Mouse (Mus musculus) kidney, embryonic 15.5 days (tissue): ENCODE measurements at regions not wholly inside any gene's neighbourhood (a gene's known extent, or its start where the extent isn't known, plus 50 kb on each side); places are given as distances from the start of the nearest gene placed in this dataset.

Experiments used
- ATAC-seq: fragments of 200-750 bp; cut with Nextera tagmentation; replicated peaks from 2 replicates; pipeline ENCODE4 v1.8.0; 2017; ENCODE audit warnings: moderate TSS enrichment; ENCODE audit not compliant: low FRiP score
- H3K27ac ChIP-seq: fragments of 300-500 bp; sonication (generic); 2 replicates; pipeline ENCODE4 v1.5.1; 2015; ENCODE audit warnings: mild to moderate bottlenecking, inconsistent platforms
- H3K27me3 ChIP-seq: fragments of 300-500 bp; sonication (generic); 2 replicates; pipeline ENCODE4 v1.6.1; 2015; ENCODE audit warnings: inconsistent platforms
- H3K36me3 ChIP-seq: fragments of 300-500 bp; sonication (generic); 2 replicates; pipeline ENCODE4 v1.6.1; 2015; ENCODE audit warnings: inconsistent platforms
- H3K4me1 ChIP-seq: fragments of 300-500 bp; sonication (generic); 2 replicates; pipeline ENCODE4 v1.6.1; 2015; ENCODE audit warnings: inconsistent platforms
- H3K4me2 ChIP-seq: fragments of 300-500 bp; sonication (generic); 2 replicates; pipeline ENCODE4 v1.6.1; 2015; ENCODE audit warnings: moderate library complexity, mild to moderate bottlenecking, inconsistent platforms
- H3K4me3 ChIP-seq: fragments of 300-500 bp; sonication (generic); replicated peaks from 2 replicates; pipeline ENCODE4 v1.5.1; 2015; ENCODE audit warnings: mild to moderate bottlenecking, inconsistent platforms
- H3K9ac ChIP-seq: fragments of 300-500 bp; sonication (generic); 2 replicates; pipeline ENCODE4 v1.6.1; 2015; ENCODE audit warnings: mild to moderate bottlenecking, inconsistent platforms
- H3K9me3 ChIP-seq: fragments of 300-500 bp; sonication (generic); replicated peaks from 2 replicates; pipeline ENCODE4 v1.6.1; 2016; ENCODE audit warnings: inconsistent platforms
- WGBS: fragments of 180-500 bp; shearing (Covaris S2); methylation state at CpG from one replicate; pipeline ENCODE4 v1.1.7; 2015; ENCODE audit warnings: mixed read lengths; 5-methylcytosine and 5-hydroxymethylcytosine counted together

DNA sequence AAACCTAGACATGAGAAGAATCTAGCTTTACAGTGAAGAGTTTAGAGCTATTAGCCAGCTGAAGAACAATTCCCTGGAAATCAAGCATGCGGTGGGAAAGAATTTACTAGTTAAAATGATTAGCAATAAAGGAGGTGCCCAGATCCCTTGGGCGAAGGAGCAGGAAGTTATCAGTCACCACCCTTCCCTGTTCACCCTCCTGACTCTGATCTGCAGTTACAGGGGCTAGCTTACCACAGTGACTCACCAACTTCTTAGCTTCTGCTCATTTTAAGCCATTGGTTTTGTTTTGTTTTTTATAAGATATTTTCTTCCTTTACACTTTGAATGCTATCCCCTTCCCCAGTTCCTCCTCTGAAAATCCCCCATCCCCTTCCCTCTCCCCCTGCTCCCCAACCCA is 183.6 kb downstream of the Gxylt1 start:
- Histone ChIP-seq H3K36me3 (no peaks in the 10 kb centered on the region), H3K27me3 (peaks cover 10% of the 10 kb centered on the region; the same call in 1 of the 2 replicates), H3K4me1 (peaks cover 20% of the 10 kb centered on the region), H3K9me3 (no peaks in the 10 kb centered on the region), H3K27ac (no peak overlapping the region), H3K9ac (no peak overlapping the region), H3K4me3 (no peak overlapping the region), H3K4me2 (no peak overlapping the region)
- 81% methylated on average over 2 of the region's 2 CpGs for WGBS
- ATAC-seq: no peak

DNA sequence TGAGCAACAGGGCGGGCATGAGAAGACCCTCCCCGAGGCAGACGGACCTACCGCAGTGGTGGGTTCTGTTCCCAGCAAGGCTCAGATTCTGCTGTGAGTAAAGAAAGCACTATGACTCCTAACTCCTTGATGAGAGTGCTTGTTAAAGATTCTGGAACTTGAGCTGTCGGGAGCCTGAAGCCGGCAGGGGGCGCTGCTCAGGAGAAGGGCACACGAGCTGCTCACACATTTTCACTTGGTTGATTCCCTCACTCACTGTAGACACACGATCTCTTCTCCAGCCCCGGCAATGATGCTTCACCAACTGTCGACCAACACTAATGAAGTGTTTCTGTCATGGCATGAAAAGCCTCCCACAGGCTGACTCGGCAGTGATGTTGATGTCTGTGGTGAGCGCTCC is 185.6 kb downstream of the Gxylt1 start:
- peaks cover 5% of the 10 kb centered on the region for H3K4me1 ChIP-seq
- H3K4me3 ChIP-seq: no peak overlapping the region
- H3K27me3 ChIP-seq: peaks cover 8% of the 10 kb centered on the region; the same call in 1 of the 2 replicates
- ATAC-seq: no peak; the same call in 1 of the 2 replicates
- no peak overlapping the region for H3K27ac ChIP-seq
- 30% methylated on average over 13 of the region's 13 CpGs for WGBS
- no peaks in the 10 kb centered on the region for H3K9me3 ChIP-seq
- no peak overlapping the region for H3K9ac ChIP-seq
- no peak overlapping the region for H3K4me2 ChIP-seq
- H3K36me3 ChIP-seq: no peaks in the 10 kb centered on the region

DNA sequence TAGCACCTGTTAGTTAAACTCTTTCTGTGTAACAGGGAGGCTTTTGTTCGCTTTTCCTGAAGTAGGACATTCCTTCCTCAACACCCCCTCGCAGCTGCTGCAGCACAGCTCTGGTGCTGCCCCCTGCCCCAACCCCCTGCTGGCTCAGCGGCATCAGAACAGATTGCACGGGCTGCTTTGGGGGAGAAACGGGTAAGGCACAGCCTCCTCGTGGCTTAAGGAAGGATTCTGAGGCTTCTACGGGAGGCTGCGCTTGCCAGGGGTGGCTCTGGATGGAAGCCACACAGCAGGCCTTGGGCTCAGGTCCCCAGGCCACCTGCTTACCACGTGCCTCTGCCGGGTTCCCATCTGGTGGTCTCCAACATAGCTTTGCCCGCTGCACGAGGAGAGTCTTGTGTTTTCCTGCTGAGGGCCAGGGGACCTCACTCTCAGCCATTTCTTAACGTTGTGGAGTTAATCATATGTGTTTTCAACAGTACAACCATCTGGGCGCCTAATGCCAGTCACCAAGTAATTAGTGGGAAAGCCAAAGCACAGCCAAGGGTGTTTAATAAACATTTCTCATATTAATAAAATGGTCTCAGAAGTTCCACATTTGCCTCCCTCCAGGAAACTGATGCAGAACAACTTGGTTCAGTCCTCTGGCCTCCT is 189.9 kb downstream of the Gxylt1 start:
- WGBS: 67% methylated on average over 14 of the region's 14 CpGs

GRCm38 (mm10) chr15:93074070-93074469 is 200.9 kb downstream of the Gxylt1 start:
- H3K4me2 ChIP-seq: no peak overlapping the region
- no peak for ATAC-seq
- H3K4me1 ChIP-seq: no peaks in the 10 kb centered on the region
- no peak overlapping the region for H3K27ac ChIP-seq
- H3K4me3 ChIP-seq: no peak overlapping the region
- H3K27me3 ChIP-seq: no peaks in the 10 kb centered on the region
- H3K9me3 ChIP-seq: no peaks in the 10 kb centered on the region
- WGBS: 64% methylated on average over 6 of the region's 6 CpGs
- H3K9ac ChIP-seq: no peak overlapping the region
- H3K36me3 ChIP-seq: no peaks in the 10 kb centered on the region

More for the DNA sequence above, 189.9 kb downstream of the Gxylt1 start:
- Histone ChIP-seq H3K4me3 (no peak overlapping the region), H3K4me1 (no peaks in the 10 kb centered on the region), H3K9ac (no peak overlapping the region), H3K27ac (no peak overlapping the region), H3K36me3 (no peaks in the 10 kb centered on the region), H3K9me3 (no peaks in the 10 kb centered on the region), H3K27me3 (peaks cover 6% of the 10 kb centered on the region; the same call in 1 of the 2 replicates), H3K4me2 (no peak overlapping the region)
- no peak for ATAC-seq

GRCm38 (mm10) chr15:93062213-93063131 is 212.5 kb downstream of the Gxylt1 start:
- H3K27ac ChIP-seq: no peak overlapping the region
- H3K4me1 ChIP-seq: peaks cover 17% of the 10 kb centered on the region
- 0 out of 2 replicates have a peak overlapping the region, but pooled peaks have one; percentile 1 for H3K4me2 ChIP-seq
- no peaks in the 10 kb centered on the region for H3K27me3 ChIP-seq
- no peaks in the 10 kb centered on the region for H3K36me3 ChIP-seq
- no peak; the same call in 1 of the 2 replicates for ATAC-seq
- WGBS: 28% methylated on average over 10 of the region's 10 CpGs
- H3K4me3 ChIP-seq: no peak overlapping the region
- no peak overlapping the region for H3K9ac ChIP-seq
- H3K9me3 ChIP-seq: no peaks in the 10 kb centered on the region

GRCm38 (mm10) chr15:93053471-93053870 is 221.5 kb downstream of the Gxylt1 start:
- Histone ChIP-seq H3K4me2 (no peak overlapping the region), H3K36me3 (no peaks in the 10 kb centered on the region), H3K4me3 (no peak overlapping the region), H3K27me3 (no peaks in the 10 kb centered on the region), H3K27ac (no peak overlapping the region), H3K4me1 (no peaks in the 10 kb centered on the region), H3K9me3 (no peaks in the 10 kb centered on the region), H3K9ac (no peak overlapping the region)
- no peak for ATAC-seq
- WGBS: 88% methylated on average over 3 of the region's 3 CpGs

DNA sequence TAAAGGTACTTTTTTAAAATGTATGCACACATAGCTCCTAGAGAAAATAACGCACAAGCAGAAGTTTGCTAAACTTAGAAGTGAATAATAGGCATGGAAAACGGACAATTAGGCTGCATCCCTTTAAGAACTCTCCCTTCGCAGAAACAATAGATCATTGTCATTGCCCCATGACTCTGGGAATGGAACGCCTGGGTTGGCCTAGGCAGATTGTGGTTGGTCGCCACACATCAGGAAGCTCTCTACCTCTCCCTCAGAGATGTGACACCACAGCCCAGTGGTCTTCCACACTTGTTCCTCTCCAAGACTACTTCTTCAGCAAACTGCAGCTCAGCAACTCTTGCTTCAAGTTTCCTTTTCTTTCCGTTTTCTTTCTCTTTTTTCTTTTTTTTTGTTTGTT is 247.8 kb downstream of the Gxylt1 start:
- H3K27ac ChIP-seq: no peak overlapping the region
- H3K27me3 ChIP-seq: no peaks in the 10 kb centered on the region
- no peaks in the 10 kb centered on the region for H3K9me3 ChIP-seq
- no peak overlapping the region for H3K4me3 ChIP-seq
- no peak overlapping the region for H3K9ac ChIP-seq
- WGBS: 46% methylated on average over 6 of the region's 6 CpGs
- no peaks in the 10 kb centered on the region for H3K36me3 ChIP-seq
- no peak for ATAC-seq
- no peak overlapping the region for H3K4me2 ChIP-seq
- H3K4me1 ChIP-seq: no peaks in the 10 kb centered on the region

DNA sequence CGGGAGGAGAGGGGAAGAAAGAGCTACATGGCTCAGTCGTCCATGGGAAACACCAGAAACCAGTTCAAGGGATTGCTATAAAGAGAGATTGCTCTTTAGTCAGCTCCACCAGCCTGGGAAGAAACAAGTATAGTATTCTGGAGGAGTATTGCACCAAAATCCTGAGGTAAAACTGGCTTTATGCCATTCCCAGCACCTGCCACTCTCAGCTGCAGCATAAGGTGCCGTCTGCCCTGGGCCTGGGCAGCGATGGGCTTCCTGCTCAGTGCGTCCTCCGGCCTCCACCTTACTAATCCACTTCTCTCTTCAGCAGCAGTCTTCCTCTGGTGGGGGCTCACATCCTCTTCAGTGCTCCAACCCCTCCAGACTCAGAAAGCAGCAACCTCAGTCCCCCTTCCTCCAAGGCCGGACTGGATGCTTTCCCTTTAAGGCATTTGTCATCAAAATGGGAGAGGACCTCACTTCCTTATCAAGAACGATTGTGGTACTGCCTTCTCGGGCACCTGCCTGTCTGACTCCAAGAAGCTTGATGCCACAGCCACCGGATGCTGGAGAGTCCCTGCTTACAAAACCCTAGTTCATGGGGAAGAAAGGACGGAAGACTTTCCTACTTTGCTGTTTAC is 248.4 kb downstream of the Gxylt1 start:
- no peak overlapping the region for H3K4me2 ChIP-seq
- H3K36me3 ChIP-seq: no peaks in the 10 kb centered on the region
- 72% methylated on average over 11 of the region's 11 CpGs for WGBS
- no peaks in the 10 kb centered on the region for H3K9me3 ChIP-seq
- no peak for ATAC-seq
- no peak overlapping the region for H3K9ac ChIP-seq
- H3K4me3 ChIP-seq: no peak overlapping the region
- no peaks in the 10 kb centered on the region for H3K4me1 ChIP-seq
- no peak overlapping the region for H3K27ac ChIP-seq
- no peaks in the 10 kb centered on the region for H3K27me3 ChIP-seq

DNA sequence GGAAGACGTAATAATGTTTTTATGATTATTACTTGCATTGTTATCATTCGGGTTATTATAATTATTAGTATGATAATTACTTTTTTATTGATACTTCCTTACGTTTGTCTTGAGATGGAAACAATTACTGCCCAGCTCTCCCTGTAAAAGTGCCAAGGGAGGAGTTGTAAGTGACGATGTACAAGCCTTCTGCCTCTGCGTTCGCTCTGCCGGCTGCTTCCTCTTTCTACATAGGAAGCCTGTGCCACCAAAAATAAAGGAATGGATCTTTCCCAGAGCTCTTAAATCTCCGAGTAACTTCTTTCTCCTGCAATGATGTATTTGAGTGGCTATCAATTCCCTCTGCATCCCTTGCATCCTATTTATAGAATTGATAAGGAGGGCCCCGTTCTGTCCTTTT is 249.2 kb downstream of the Gxylt1 start:
- no peak overlapping the region for H3K27ac ChIP-seq
- no peak overlapping the region for H3K4me3 ChIP-seq
- no peaks in the 10 kb centered on the region for H3K4me1 ChIP-seq
- H3K36me3 ChIP-seq: no peaks in the 10 kb centered on the region
- no peak overlapping the region for H3K4me2 ChIP-seq
- 75% methylated on average over 9 of the region's 9 CpGs for WGBS
- no peak overlapping the region for H3K9ac ChIP-seq
- no peaks in the 10 kb centered on the region for H3K9me3 ChIP-seq
- ATAC-seq: no peak
- no peaks in the 10 kb centered on the region for H3K27me3 ChIP-seq

DNA sequence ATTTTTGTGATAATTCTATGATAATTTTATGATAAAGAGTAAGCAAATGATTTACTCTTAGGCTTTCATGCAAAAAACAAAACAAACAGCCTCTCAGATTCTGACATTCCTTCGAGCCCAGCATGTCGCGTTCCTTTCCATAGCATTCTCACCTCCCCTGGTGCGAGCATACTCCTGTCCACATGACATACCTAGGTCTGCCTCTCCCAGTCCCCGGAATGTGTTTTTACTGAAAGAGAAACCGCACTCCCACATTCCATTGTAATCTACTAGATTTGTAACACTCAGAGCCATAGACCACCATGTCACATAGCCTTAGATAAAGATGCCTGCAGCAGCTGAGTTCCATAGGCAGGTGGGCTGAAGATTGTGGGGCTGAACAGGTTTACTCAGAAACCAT is 250.8 kb downstream of the Gxylt1 start:
- H3K36me3 ChIP-seq: no peaks in the 10 kb centered on the region
- no peak overlapping the region for H3K9ac ChIP-seq
- no peak for ATAC-seq
- no peak overlapping the region for H3K4me2 ChIP-seq
- no peaks in the 10 kb centered on the region for H3K4me1 ChIP-seq
- H3K27me3 ChIP-seq: no peaks in the 10 kb centered on the region
- no peaks in the 10 kb centered on the region for H3K9me3 ChIP-seq
- H3K4me3 ChIP-seq: no peak overlapping the region
- WGBS: 42% methylated on average over 6 of the region's 6 CpGs
- no peak overlapping the region for H3K27ac ChIP-seq

GRCm38 (mm10) chr15:93011166-93011565 is 263.8 kb downstream of the Gxylt1 start:
- H3K9me3 ChIP-seq: no peaks in the 10 kb centered on the region
- no peak for ATAC-seq
- WGBS: 65% methylated on average over 5 of the region's 5 CpGs
- H3K4me2 ChIP-seq: no peak overlapping the region
- no peak overlapping the region for H3K9ac ChIP-seq
- no peaks in the 10 kb centered on the region for H3K4me1 ChIP-seq
- no peaks in the 10 kb centered on the region for H3K27me3 ChIP-seq
- H3K36me3 ChIP-seq: no peaks in the 10 kb centered on the region
- H3K4me3 ChIP-seq: no peak overlapping the region
- no peak overlapping the region for H3K27ac ChIP-seq

DNA sequence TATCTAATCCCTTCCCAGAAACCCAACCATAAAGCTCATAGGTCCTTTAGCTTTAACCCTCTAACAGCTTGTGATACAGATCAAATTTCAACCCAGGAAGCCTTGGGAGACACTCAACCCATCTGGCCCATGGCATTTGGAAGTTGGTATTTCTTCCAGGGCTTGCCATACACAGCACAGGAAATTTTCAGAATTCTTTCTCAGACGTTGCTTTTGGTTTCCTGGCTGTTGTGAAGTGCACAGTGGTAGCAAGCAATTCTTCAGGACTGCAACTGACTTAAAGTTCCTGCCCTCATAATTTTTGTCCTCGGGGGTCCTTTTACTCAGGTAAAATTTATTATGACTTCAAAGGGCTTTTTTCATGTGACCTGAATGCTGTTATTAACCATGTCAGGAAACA is 264.4 kb downstream of the Gxylt1 start:
- Histone ChIP-seq H3K4me3 (no peak overlapping the region), H3K9ac (no peak overlapping the region), H3K27me3 (no peaks in the 10 kb centered on the region), H3K9me3 (no peaks in the 10 kb centered on the region), H3K27ac (no peak overlapping the region), H3K4me1 (no peaks in the 10 kb centered on the region), H3K4me2 (no peak overlapping the region), H3K36me3 (no peaks in the 10 kb centered on the region)
- no peak for ATAC-seq
- WGBS: 12% methylated on average over 2 of the region's 2 CpGs
